Mouse (Mus musculus): ENCODE data around the gene Ugt2b35.

DNA sequence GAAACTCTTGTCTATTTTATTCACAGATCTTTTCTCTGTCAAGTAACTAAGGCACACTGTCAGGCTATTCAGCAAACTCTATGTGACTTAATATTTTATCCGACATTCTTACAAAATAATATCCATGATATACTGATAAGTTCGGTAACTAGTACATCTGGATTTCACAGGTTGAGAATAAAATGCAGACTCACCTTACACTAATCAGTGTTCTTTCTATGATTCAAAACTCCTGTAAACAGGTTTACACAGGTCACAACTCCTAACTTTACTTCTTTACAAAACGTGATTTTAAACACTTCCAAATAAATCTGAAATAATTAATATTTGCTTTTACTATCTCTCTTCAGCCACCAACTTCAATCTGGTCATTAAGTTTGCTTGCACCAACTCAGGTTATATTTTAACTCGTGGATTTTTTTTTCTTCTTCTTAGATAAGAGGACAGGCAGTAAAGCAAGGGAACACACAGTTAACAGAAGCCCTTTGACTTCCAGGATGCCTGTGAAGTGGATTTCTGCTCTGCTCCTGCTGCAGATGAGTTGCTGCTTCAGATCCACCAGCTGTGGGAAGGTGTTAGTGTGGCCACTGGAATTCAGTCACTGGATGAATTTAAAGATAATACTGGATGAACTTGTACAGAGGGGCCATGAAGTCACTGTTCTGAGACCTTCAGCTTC lies at the start of gene Ugt2b35:
- TF ChIP-seq CTCF (IDR thresholded peaks at IDR 0.05; ENCODE audit: low read depth, low read length), result no peak
- TF ChIP-seq POLR2A (IDR thresholded peaks at IDR 0.05; ENCODE audit: extremely low read depth, insufficient read depth, low read length), result peak; percentile 37; the same call in 1 of the 2 replicates

Measured in liver, adult 2 months (tissue).